Mouse (Mus musculus) adrenal gland, adult 18-20 months (tissue): ENCODE results near the gene 3110082I17Rik. TPM values are rescaled to one million over a fixed set of nuclear protein-coding genes. Genes with fewer than 3 reads are reported as not detected.

Source experiments
- DNase-seq, 2 experiments: peaks; one replicate each; pipeline ENCODE4 v3.0.0; 2021 to 2022; ENCODE audit warnings: low spot score in 2 of 2
- total RNA-seq, 2 experiments: library from RNA; stranded (reverse); gene quantifications; 1 replicate in 1 of 2; 2 replicates in 1 of 2; pipeline ENCODE4 v1.2.3; 2021

Gene 3110082I17Rik
- total RNA-seq, 2 experiments from 2014 or later, result 8.0 to 8.4 TPM

DNA sequence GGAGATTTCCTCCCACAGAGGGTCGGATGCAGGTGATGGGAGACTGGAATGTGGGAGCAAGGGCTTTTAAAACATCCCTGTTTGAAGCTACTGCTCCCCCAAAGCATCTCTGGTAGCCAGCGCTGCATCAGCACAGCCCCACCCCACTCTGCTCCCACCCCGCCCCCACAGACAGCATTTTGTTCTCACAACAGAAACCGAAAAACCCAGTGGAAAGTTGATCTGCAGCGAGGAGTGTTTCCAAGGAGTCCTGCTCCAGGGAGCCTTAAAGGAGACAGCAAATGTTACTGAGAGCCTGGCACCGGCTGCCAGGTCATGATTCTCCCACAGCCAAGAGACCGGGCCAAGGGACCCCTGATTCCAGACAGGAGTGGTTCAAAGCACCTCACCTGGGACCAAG lies 129.6 kb downstream of the 3110082I17Rik start:
- no peak for DNase-seq

DNA sequence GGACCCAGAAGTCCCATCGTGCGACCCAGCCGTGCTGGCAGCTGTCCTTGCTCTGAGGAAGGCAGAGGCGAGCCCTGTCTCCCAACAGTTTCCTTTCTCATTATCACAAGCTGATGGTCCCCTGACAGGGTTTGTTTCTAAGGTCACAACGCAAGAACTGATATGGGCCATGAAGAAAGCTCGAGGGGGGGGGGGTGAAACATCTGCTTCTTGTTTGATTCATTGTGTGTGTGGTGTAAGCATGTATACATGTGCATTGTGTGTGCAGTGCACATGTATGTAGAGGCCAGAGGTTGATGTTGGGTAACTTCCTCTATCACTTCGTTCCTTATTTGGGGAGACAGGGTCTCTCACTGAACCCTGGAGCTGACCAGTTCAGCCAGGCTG lies 132.7 kb downstream of the 3110082I17Rik start:
- DNase-seq, result no peak

DNA sequence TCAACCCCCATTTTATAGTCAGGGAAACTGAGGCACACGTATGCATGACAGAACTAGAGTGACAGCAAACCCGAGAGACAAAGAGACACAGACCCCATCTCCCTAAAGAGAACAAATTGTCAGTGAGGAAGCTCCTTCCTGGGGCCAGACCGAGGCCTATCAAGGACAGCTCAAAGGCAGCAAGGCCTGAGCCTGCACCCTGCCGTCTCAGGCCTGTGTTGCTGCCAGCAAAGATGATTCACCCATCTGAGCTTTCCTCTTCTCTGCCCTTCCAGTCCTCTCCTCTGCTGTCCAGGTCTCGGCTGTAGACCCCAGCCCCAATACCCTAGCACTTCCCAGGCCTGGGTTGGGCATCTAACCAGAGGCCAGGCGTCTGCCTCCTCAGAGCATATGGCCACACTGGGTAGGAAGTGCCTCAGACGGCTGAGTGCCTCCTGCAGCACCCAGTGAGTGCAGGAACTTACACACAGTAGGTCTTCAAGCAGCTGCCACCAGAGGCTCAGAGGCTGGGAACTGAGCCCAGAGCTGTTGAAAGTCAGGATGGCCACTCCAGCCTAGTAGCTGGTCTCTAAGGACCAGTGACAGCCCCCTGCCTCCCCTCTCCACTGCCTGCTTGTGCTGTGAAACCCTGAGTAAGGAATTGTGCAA lies 133.2 kb downstream of the 3110082I17Rik start:
- DNase-seq, result no peak

DNA sequence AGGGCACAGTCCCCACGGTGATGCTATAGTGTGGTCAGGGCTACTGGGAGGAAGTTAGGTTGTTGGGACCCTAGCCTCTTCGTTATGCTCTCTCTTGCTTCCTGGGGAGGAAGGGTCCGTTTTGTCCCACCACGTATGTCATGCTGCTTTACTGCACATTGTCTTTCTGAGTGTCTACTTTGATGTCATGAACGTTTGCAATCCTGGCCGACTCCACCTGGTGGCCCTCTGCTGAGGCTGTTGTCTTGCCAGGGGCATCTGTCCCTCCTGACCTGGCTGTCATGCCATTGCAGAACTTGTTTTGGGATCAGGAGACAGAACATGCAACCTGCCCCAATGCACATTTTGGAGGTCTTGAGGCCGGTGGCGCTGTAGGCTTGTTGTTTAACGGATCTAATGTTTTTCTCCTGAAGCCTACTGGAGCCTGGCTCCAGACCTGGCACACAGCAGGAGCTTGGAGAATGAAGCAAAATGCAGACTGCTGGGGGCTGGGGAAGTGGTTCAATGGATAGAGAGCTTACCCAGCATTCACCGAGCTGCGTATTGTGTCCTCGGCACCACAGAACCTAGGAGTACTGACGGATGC lies 134.1 kb downstream of the 3110082I17Rik start:
- DNase-seq, result no peak

DNA sequence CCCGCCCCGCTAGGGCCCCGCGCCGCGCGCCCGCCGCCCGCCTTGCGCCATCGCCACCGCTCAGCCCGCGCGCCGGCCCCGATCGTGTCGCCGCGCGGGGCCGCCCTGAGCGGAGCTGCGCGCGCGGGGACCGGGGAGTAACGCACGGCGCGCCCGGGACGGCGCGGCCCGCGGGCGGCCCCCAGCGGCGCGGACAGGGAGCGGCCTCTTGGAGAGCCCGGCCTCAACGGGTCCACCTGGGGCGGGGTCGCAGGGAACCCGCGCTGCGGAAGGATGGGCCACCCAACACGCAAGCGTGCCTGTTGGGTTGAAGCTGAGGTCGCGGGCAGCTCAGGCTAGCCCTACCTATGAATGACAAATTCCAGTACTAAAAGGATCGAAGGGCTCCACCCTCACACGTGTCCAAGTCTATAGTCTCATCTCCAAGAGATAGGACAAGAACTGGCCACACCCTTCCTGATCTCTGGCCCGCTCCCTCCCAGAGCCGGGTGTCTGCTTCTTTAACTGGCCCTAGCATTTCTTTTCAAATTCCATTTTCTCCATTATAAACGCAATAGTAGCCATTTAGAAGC lies 134.8 kb downstream of the 3110082I17Rik start, which contains the start of gene Adap1:
TSS of gene Adap1 (minus strand) at position 228 of the 572 bp plus-strand sequence.
- DNase-seq, result peak; percentile 60 to 73

DNA sequence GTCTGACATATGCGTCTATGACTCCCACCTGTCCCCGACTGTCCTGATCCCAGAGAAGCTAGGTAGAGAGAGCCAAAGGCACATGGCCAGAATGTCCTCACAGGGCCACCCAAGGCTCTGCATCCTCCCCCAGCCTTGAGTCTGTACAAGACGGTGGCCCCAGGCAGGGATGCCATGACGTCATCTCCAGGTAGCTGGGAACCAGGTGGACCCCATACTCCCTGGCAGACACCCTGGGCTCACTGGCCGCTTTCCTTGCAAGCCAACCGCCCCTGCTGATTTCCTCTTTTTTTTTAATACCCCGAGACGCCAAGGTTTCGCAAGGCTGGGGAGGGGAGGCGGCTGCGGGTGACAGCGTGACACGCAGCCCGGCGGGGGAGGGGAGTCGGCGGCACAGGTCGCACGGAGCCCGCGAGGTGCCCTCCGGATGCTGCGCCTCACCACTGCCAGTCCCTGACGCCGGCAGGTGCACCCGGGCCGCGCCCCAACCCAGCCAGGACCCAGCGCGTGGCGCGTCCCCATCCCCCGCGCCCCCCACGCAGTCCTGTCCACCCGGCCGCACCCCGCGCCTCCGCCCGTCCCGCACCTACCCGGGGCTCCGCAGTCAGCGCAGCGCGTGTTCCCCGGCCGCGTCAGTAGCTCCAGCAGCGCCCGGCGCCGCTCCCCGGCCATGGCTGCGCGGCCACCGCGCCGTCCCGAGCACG lies 135.5 kb downstream of the 3110082I17Rik start:
- DNase-seq, result peak in 1 of 2 experiments; percentile 38

DNA sequence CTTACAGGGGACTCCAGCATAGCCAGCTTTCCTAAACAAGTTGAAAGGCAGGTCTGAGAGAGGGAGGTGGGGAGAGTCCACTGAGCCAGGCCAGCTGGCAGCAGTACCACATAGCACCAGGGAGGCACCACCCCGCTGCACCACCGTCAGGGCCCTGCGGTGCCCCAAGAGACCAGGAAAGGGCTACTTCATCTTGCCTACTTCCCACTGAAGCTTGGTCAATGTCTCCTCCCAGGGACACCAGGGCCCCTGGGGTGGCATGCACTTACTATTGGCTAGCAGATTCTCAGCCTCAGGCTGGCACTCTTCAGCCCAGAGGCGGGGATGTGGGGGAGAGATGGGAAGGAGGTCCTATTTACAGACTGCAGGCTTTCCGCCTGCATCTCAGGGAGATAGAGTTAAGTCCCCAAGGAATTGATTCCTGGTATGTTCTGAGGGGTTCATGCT lies 136.3 kb downstream of the 3110082I17Rik start:
- DNase-seq, result no peak

DNA sequence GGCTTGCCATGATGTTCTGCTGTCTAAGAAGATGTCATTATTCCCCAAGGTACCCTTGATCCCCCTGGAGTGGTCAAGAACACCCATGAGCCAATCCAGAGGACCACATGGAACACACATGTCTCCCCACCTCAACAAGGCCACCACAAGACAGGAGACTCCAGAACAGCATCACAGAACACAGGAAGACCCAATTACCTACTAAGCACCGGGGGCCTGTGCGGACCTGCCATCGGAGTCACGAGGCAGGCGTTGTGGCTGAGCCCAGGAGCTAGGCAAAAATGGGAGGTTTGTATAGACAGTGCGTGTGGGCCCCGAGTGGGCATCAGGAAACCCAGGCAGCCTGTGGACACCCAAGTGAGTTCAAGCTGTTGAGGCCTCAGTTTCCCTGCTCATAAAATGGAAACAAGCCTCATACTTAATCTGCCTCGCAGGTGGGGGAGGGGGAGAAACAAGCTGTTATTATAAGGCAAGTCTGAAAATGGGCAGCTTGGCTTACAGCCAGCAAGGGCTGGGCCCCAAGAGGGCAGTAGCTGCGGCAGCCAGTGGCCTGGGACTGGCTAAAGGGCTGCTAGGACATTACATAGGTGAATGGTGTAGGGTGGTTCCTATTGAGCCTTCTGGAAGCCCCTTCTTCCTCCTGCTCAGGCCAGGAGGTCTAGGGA lies 136.9 kb downstream of the 3110082I17Rik start:
- no peak for DNase-seq

DNA sequence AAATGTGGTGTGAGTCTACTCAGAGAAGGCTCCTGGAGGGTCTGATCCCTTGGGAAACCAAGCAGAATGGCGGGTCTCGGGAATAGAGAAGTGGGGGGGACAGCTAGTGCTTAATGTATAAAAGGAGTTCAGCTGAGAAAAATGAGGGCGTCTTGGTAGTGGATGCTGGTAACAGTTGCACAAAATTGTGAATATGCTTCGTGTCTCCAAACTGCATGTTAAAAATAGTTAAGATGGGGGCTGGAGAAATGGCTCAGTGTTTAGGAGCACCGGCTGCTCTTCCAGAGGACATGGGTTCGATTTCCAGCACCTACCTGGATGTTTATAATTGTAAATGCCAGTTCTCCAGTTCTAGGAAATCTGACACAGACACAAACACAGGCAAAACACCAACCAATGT lies 139.0 kb downstream of the 3110082I17Rik start:
- no peak for DNase-seq

DNA sequence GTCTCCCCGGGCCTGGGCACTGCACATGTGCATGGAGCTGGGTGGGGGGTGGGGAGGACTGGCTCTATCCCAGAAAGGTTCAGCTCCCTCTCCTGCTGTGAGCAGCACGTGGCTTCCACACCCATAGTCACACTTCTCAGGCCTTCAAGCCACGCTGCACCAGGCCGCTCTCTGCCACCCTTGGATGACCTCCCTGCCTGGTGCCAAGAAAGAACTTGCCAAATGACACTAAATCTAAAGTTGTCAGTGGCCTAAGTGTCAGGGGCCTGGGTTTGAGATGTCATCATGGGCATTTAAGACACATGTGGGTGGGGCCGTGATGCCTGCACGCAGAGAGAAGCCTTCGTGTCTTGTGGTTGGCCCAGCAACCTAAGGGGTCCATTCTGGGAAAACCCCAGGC lies 139.9 kb downstream of the 3110082I17Rik start:
- no peak for DNase-seq

DNA sequence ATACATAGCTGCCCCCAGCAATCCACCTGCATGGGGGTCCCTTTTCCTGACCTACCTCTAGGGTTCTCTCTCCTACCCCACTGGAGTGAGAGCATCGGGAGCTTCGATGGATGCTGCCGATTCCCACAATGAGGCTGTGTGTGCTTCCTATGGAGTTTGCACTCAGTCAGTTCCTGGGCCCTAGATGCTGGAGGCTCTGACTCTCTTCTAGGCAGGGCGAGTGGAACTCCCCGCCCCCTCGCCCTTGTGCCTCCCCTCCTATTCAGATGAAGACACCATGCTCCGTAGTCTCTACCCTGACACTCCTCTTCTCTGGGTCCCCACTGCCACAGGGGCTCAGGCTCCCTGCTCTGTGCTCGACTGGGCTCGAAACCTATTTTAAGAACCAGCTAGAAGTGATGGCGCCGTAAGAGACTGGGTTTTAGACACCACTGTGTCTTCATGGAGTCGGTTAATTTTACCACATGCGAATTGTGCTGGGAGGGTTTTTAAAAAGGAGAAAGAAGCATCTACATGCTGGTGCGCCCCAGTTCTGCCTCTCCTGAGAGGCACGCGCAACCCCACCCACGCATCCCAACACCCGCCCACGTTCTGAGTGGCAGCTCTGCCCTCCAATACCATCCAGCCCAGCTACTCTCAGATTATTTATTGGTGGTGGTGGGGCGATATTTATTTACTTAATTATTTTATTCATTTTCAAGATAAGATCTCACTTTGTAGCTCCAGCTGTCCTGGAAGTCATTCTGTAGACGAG lies 142.4 kb downstream of the 3110082I17Rik start:
- no peak for DNase-seq

DNA sequence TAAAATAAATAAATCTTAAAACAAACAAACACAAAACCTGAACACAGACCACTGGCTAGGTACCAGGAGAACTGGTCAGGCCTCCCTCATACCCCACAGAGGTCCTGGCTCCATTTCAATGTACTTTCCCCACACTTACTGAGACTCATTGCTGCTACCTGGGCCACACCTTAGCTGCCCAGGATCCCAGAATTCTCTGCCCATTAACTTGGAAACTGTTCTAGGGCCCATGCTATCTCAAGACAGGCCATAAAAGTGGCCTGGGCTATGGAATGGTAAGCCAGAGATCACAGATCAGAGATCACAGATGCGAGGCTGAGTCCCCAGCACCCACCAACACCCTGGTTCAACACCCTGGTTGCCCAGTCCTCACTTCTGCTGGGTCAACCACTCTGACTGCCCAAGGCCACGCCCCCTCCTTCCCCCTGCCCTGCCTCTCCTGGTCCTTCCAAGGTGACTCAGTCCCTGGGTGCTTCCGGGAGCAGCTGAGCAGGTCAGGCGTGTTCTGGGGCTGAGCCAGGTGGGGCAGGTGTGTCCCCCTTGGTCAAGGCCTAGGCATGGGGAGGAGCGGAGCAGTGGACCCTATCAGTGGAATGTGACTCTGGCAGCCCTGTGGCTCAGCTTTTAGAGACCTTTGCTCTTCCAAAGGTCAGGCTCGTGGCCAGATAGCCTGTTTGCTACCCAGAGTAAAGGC lies 143.2 kb downstream of the 3110082I17Rik start:
- no peak for DNase-seq

DNA sequence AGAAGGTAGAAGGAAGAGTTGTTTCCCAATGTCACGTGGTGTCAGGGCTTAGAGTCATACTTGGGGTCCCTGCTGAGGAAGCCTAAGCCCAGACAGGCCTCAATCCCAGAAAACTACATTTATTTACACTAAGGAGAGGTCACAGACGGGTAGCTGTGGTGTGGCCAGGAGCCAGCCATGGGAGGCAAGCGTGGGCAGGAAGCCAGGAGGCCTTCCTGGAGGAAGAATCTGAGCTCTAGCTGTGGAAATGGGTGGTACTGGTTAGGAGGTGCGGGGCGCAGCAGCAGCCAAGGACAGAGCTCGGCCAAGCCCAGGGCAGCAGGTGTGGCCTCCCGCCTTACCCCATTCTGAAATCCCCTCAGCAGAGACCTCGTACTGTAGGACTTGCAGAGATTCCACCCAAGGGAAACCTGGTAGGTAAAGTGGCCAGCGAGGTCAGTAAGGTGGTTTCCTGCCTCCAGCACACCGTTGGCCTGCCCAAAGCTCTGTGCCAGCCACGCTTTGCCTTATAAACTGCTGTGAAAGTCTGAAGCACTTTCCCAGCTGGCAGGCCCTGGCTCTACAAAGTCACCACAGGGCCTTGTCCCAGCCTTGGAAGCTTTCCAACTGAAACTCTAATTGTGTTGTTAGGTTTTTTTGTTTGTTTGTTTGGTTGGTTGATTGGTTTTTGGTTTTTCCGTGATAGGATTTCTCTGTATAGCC lies 145.2 kb downstream of the 3110082I17Rik start:
- no peak for DNase-seq

DNA sequence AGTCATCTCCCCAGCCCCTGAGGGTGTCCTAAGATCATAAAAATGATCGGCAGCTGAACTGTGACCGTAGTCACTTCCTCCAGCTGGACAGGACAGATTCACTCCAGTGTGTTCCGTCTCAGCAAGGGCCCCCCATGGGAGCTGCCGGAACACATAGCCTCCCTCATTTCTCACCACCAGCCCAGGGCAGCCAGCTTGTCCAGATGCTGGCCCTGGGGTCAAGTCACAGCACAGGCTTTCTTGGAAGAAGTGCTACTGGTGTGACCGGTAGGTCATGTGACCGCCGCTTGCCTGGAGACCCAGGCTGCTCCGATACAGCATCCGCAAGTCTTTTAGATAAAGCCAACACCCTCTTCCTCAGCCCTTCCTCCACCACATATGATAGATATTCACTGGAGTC lies 146.8 kb downstream of the 3110082I17Rik start:
- no peak for DNase-seq

DNA sequence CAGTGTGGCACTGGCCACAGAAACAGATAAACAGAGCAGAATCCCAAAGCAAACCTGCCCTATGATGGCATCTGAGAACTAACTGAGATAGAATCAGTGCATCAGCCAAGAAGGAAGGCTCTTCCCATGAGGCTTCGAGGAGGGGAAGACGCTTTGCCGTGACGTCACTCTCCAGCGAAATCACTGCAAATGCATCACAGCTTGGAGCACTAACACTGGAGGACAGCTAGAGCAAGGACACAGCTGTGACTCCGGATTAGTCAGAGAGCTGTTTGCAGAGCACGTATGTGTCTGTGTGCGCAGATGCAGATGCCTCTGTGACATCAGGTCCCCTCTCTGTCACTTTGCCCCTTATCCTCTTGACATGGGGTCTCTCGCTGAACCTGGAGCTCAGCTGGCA lies 148.5 kb downstream of the 3110082I17Rik start:
- peak in 1 of 2 experiments; percentile 28 for DNase-seq

DNA sequence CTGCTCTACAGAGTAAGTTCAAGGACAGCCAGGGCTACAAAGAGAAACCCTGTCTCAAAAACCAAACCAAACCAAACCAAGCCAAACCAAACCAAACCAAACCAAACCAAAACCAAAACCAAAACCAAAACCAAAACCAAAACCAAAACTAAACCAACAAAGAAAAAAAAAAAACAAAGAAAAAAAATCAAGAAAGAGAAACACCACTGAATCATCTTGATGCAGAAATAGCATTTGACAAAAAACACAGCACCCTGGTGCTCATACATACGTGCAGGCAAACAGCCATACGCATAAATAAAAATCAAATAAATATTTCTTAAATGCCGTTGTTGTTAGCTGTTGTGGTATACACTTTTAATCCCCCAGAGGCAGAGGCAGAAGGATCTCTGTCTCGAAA lies 149.8 kb downstream of the 3110082I17Rik start:
- DNase-seq, result no peak

DNA sequence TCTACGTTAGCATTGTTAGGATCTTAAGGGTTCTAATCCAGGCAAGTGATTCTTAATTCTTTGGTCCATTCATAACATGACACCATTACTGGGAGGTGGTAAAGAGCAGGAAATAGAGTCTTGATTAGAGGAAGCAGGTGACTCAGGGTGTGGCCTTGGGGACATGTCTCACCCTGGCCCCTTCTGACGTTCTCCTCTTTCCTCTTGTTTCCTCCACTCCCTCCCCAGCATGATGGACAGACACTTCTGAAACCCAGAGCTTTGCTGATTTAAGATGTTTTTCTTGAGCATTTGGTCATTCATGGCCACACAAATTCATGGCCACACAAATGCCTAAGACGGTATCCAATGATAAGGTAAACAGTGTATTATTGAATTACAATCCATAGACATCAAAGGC lies 150.4 kb downstream of the 3110082I17Rik start:
- DNase-seq, result no peak
